Mouse (Mus musculus): ENCODE measurements at regions not wholly inside any gene's neighbourhood (a gene's known extent, or its start where the extent isn't known, plus 50 kb on each side); places are given as distances from the start of the nearest gene placed in this dataset.

DNA sequence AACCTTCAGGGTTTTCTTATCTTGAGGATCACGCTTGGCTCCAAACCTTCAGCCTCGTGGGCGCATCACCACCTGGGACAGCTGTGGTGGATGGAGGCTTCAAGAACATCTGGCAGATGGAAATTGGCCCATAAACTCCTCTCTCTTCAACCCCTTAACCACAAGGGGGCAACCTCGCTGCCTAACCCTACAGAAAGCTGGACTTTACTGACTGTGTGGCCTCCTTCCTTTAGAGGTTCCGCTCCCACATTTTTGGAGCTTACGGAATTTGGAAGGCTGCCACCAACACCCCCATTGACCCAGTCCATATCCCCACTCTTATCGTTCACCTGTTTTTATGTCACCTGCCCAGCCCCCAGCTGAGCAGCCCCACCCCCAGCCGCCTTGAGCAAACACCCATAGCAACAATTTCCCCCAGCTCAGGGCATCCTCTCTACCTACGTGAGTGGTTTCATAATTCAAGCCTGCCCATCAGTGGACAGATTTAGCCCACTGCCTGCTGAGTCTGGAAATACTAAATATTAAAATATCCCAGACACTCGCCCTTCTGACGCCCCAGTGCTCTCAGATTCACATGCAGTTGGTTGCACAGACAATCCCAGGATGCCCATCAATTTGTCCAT, 167.0 kb upstream of the Slc22a22 start:
- Histone ChIP-seq H3K9me3 (ENCODE audit: control insufficient read depth, low read length) (no peaks in the 10 kb centered on the region), H3K27me3 (ENCODE audit: control insufficient read depth, insufficient read depth, low read length) (no peaks in the 10 kb centered on the region; the same call in 1 of the 2 replicates), H3K4me3 (ENCODE audit: control insufficient read depth in 1 of 2, insufficient read depth in 1 of 2, low read depth in 1 of 2, low read length in 2 of 2) (no peak overlapping the region), H3K4me2 (ENCODE audit: low read length) (no peak overlapping the region), H3K27ac (replicated peaks in 1 of 2; ENCODE audit: control insufficient read depth in 1 of 2, insufficient read depth in 1 of 2, low read depth in 2 of 2, low read length in 2 of 2) (no peak overlapping the region), H3K4me1 (ENCODE audit: control insufficient read depth in 2 of 2, insufficient read depth in 2 of 2, low read length in 2 of 2) (no peaks in the 10 kb centered on the region), H3K9ac (ENCODE audit: low read length) (no peak overlapping the region), H3K36me3 (ENCODE audit: control insufficient read depth, insufficient read depth, low read length) (no peaks in the 10 kb centered on the region)
- 52% methylated on average over 11 of the region's 11 CpGs for WGBS
- ATAC-seq (ENCODE audit: insufficient number of reproducible peaks, insufficient read depth, low FRiP score, low read depth): no peak

DNA sequence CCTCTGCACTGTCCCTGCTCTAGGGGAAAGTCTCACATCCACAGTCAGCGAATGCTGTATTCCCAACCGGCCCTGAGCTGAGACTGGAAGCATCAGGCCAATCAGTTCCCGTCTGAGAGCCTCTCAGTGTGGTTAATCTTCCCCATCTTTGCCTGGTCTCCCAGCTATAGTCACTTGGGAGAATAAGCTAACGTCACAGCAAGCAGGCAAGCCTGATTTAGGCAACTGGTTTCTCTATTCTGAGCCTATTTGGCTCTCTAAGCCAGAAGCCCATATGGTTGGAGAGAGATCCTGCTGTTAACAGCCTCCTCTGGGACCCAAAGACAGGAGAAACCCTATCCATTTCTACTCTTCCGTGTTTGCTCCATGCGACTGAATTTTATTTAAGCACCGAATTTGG, 161.7 kb upstream of the Slc22a22 start:
- Histone ChIP-seq H3K9ac (ENCODE audit: low read length) (no peak overlapping the region), H3K9me3 (ENCODE audit: control insufficient read depth, low read length) (no peaks in the 10 kb centered on the region), H3K4me1 (ENCODE audit: control insufficient read depth in 2 of 2, insufficient read depth in 2 of 2, low read length in 2 of 2) (no peaks in the 10 kb centered on the region), H3K27me3 (ENCODE audit: control insufficient read depth, insufficient read depth, low read length) (no peaks in the 10 kb centered on the region; the same call in 1 of the 2 replicates), H3K27ac (replicated peaks in 1 of 2; ENCODE audit: control insufficient read depth in 1 of 2, insufficient read depth in 1 of 2, low read depth in 2 of 2, low read length in 2 of 2) (no peak overlapping the region), H3K36me3 (ENCODE audit: control insufficient read depth, insufficient read depth, low read length) (no peaks in the 10 kb centered on the region), H3K4me2 (ENCODE audit: low read length) (no peak overlapping the region), H3K4me3 (ENCODE audit: control insufficient read depth in 1 of 2, insufficient read depth in 1 of 2, low read depth in 1 of 2, low read length in 2 of 2) (no peak overlapping the region)
- no peak for ATAC-seq (ENCODE audit: insufficient number of reproducible peaks, insufficient read depth, low FRiP score, low read depth)
- WGBS: 65% methylated on average over 7 of the region's 7 CpGs

DNA sequence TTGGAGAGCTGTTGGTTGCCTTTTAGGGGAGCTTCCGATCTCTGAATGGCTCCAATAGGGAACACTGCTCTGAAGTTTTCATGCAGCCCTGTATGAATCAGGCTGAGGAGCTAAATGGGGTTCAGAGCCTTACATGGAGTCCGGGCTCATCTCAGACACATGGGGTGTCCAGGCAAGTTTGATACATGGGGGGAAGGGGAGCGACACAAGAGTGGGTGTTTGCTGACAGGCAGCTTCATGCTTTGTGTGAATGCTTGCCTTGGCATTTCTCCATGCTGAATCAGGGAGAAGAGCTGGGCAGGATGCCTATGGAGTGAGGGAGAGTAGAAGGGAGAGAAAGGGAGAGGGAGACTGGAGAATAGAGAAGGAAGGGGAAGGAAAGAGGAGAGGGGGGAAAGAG, 155.6 kb upstream of the Slc22a22 start:
- no peak overlapping the region for H3K9ac ChIP-seq (ENCODE audit: low read length)
- no peaks in the 10 kb centered on the region for H3K9me3 ChIP-seq (ENCODE audit: control insufficient read depth, low read length)
- H3K4me2 ChIP-seq (ENCODE audit: low read length): no peak overlapping the region
- H3K4me1 ChIP-seq (ENCODE audit: control insufficient read depth in 2 of 2, insufficient read depth in 2 of 2, low read length in 2 of 2): no peaks in the 10 kb centered on the region
- no peak for ATAC-seq (ENCODE audit: insufficient number of reproducible peaks, insufficient read depth, low FRiP score, low read depth)
- WGBS: 73% methylated on average over 3 of the region's 3 CpGs
- no peak overlapping the region for H3K27ac ChIP-seq (replicated peaks in 1 of 2; ENCODE audit: control insufficient read depth in 1 of 2, insufficient read depth in 1 of 2, low read depth in 2 of 2, low read length in 2 of 2)
- H3K36me3 ChIP-seq (ENCODE audit: control insufficient read depth, insufficient read depth, low read length): no peaks in the 10 kb centered on the region
- H3K4me3 ChIP-seq (ENCODE audit: control insufficient read depth in 1 of 2, insufficient read depth in 1 of 2, low read depth in 1 of 2, low read length in 2 of 2): no peak overlapping the region
- H3K27me3 ChIP-seq (ENCODE audit: control insufficient read depth, insufficient read depth, low read length): no peaks in the 10 kb centered on the region

DNA sequence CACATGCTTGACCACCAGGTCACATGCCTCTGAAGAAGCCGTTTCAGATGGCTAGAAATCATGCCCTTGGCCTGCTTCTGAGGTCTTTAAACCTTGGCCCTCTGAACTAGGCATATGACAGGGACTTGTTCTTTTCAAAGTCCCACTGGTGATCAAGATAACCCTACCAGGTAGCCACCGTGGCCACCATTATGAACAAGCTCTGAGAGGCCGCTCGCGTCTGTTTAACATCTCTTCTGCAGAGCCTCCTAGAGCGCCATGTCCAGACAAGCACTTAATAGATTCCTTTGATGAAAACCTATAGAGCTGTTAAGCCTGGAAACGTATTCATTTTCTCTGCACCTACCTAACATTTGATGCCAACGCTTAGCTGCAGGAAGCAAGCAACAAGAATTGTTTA, 155.1 kb upstream of the Slc22a22 start:
- no peaks in the 10 kb centered on the region for H3K9me3 ChIP-seq (ENCODE audit: control insufficient read depth, low read length)
- H3K27me3 ChIP-seq (ENCODE audit: control insufficient read depth, insufficient read depth, low read length): no peaks in the 10 kb centered on the region
- H3K9ac ChIP-seq (ENCODE audit: low read length): no peak overlapping the region
- ATAC-seq (ENCODE audit: insufficient number of reproducible peaks, insufficient read depth, low FRiP score, low read depth): no peak
- no peak overlapping the region for H3K4me3 ChIP-seq (ENCODE audit: control insufficient read depth in 1 of 2, insufficient read depth in 1 of 2, low read depth in 1 of 2, low read length in 2 of 2)
- H3K4me2 ChIP-seq (ENCODE audit: low read length): no peak overlapping the region
- H3K4me1 ChIP-seq (ENCODE audit: control insufficient read depth in 2 of 2, insufficient read depth in 2 of 2, low read length in 2 of 2): no peaks in the 10 kb centered on the region
- H3K27ac ChIP-seq (replicated peaks in 1 of 2; ENCODE audit: control insufficient read depth in 1 of 2, insufficient read depth in 1 of 2, low read depth in 2 of 2, low read length in 2 of 2): no peak overlapping the region
- H3K36me3 ChIP-seq (ENCODE audit: control insufficient read depth, insufficient read depth, low read length): no peaks in the 10 kb centered on the region
- 79% methylated on average over 8 of the region's 8 CpGs for WGBS

DNA sequence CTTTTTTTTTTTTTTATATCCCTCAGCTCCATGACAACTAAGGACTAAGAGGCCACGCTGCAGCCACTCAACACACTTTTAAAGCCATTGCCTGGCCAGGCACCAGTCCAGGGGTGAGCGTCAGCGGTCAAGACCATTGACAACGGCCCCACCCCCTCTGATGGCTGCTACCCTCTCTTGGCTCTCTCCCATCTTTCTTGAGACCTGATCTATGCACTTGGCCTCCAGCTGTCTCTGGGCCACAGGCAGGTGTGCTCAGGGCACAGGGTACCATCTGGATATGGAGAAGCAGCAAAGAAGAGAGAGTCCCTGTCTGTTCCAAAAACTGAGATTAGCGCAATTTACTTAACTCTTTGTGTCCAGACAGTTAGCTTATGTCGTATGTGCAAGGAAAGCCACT, 141.0 kb upstream of the Slc22a22 start:
- 81% methylated on average over 6 of the region's 6 CpGs for WGBS
- Histone ChIP-seq H3K9ac (ENCODE audit: low read length) (no peak overlapping the region), H3K4me2 (ENCODE audit: low read length) (no peak overlapping the region), H3K9me3 (ENCODE audit: control insufficient read depth, low read length) (no peaks in the 10 kb centered on the region), H3K27ac (replicated peaks in 1 of 2; ENCODE audit: control insufficient read depth in 1 of 2, insufficient read depth in 1 of 2, low read depth in 2 of 2, low read length in 2 of 2) (no peak overlapping the region), H3K4me1 (ENCODE audit: control insufficient read depth in 2 of 2, insufficient read depth in 2 of 2, low read length in 2 of 2) (no peaks in the 10 kb centered on the region), H3K36me3 (ENCODE audit: control insufficient read depth, insufficient read depth, low read length) (no peaks in the 10 kb centered on the region), H3K27me3 (ENCODE audit: control insufficient read depth, insufficient read depth, low read length) (no peaks in the 10 kb centered on the region), H3K4me3 (ENCODE audit: control insufficient read depth in 1 of 2, insufficient read depth in 1 of 2, low read depth in 1 of 2, low read length in 2 of 2) (no peak overlapping the region)
- no peak for ATAC-seq (ENCODE audit: insufficient number of reproducible peaks, insufficient read depth, low FRiP score, low read depth)

DNA sequence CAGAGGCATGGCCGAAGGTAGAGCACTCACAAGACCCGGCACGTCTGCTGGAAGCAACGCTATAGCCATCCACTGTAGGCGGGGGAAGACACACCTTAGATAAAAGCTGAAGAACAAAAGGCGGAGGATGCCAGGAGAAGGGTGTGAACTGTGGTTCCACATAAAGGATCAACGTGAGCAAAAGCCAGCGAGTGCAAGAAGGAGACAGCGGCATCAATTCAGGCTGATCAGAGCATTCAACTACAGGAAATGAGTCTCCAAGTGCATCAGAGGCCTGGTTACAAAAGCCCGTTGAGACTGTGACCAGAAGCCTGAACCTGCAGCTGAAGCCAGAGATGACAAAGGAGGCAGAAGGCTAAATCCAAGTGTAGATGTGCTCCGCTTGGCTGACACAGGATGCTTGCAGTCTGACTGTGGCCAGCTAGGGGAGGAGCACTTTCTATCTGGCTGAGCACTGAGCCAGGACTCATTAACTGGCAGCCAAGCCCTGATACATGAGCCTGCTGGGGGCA, 139.5 kb upstream of the Slc22a22 start:
- ATAC-seq (ENCODE audit: insufficient number of reproducible peaks, insufficient read depth, low FRiP score, low read depth): no peak
- Histone ChIP-seq H3K4me3 (ENCODE audit: control insufficient read depth in 1 of 2, insufficient read depth in 1 of 2, low read depth in 1 of 2, low read length in 2 of 2) (no peak overlapping the region), H3K27me3 (ENCODE audit: control insufficient read depth, insufficient read depth, low read length) (no peaks in the 10 kb centered on the region), H3K4me1 (ENCODE audit: control insufficient read depth in 2 of 2, insufficient read depth in 2 of 2, low read length in 2 of 2) (no peaks in the 10 kb centered on the region), H3K4me2 (ENCODE audit: low read length) (no peak overlapping the region), H3K9ac (ENCODE audit: low read length) (no peak overlapping the region), H3K27ac (replicated peaks in 1 of 2; ENCODE audit: control insufficient read depth in 1 of 2, insufficient read depth in 1 of 2, low read depth in 2 of 2, low read length in 2 of 2) (no peak overlapping the region), H3K9me3 (ENCODE audit: control insufficient read depth, low read length) (no peaks in the 10 kb centered on the region), H3K36me3 (ENCODE audit: control insufficient read depth, insufficient read depth, low read length) (no peaks in the 10 kb centered on the region)
- 62% methylated on average over 11 of the region's 11 CpGs for WGBS

DNA sequence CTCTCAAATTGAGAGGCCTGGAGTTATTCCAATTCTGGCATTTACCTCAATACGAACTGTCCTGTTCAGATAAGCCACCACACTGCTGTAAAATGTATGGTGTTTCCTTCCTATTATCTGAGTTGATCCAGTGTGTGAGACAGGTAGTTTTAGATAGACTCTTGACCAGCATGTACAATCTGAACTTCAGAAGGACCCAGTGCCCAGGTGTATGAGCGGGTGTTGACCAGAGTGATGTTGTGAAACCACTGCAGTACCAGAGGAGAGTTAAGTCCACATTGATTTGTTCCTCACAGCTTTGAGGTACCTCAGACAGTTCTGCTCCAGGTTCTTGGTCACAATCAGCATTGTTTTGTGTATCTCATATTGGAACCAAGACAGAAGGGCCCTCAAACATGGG, 132.6 kb upstream of the Slc22a22 start:
- H3K27ac ChIP-seq (replicated peaks in 1 of 2; ENCODE audit: control insufficient read depth in 1 of 2, insufficient read depth in 1 of 2, low read depth in 2 of 2, low read length in 2 of 2): no peak overlapping the region
- WGBS: 85% methylated on average over 2 of the region's 2 CpGs
- no peaks in the 10 kb centered on the region for H3K36me3 ChIP-seq (ENCODE audit: control insufficient read depth, insufficient read depth, low read length)
- H3K4me1 ChIP-seq (ENCODE audit: control insufficient read depth in 2 of 2, insufficient read depth in 2 of 2, low read length in 2 of 2): no peaks in the 10 kb centered on the region
- ATAC-seq (ENCODE audit: insufficient number of reproducible peaks, insufficient read depth, low FRiP score, low read depth): no peak
- H3K9ac ChIP-seq (ENCODE audit: low read length): no peak overlapping the region
- no peaks in the 10 kb centered on the region for H3K27me3 ChIP-seq (ENCODE audit: control insufficient read depth, insufficient read depth, low read length)
- H3K9me3 ChIP-seq (ENCODE audit: control insufficient read depth, low read length): no peaks in the 10 kb centered on the region
- H3K4me2 ChIP-seq (ENCODE audit: low read length): no peak overlapping the region
- H3K4me3 ChIP-seq (ENCODE audit: control insufficient read depth in 1 of 2, insufficient read depth in 1 of 2, low read depth in 1 of 2, low read length in 2 of 2): no peak overlapping the region

DNA sequence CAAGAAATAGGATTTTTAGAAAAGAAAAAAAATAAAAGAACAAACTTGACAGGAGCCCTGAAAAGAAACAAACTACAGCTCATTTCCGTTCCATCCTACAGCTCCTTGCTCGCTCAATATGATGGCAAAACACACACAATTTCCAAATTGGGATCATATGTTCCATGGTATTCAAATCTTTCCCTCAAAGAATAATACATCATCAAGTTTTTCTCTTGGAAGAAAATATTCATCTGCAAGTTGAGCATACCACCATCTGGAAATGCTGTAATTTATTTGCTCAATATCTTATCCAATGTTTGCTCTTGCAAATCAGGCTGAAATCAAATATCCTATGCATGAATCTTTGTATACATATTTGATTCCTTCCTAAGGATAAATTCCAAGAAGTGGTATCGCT, 131.1 kb upstream of the Slc22a22 start:
- H3K27ac ChIP-seq (replicated peaks in 1 of 2; ENCODE audit: control insufficient read depth in 1 of 2, insufficient read depth in 1 of 2, low read depth in 2 of 2, low read length in 2 of 2): no peak overlapping the region
- H3K9ac ChIP-seq (ENCODE audit: low read length): no peak overlapping the region
- no peak overlapping the region for H3K4me2 ChIP-seq (ENCODE audit: low read length)
- H3K4me3 ChIP-seq (ENCODE audit: control insufficient read depth in 1 of 2, insufficient read depth in 1 of 2, low read depth in 1 of 2, low read length in 2 of 2): no peak overlapping the region
- WGBS: 79% methylated on average over 3 of the region's 3 CpGs
- no peaks in the 10 kb centered on the region for H3K4me1 ChIP-seq (ENCODE audit: control insufficient read depth in 2 of 2, insufficient read depth in 2 of 2, low read length in 2 of 2)
- H3K27me3 ChIP-seq (ENCODE audit: control insufficient read depth, insufficient read depth, low read length): no peaks in the 10 kb centered on the region
- no peak for ATAC-seq (ENCODE audit: insufficient number of reproducible peaks, insufficient read depth, low FRiP score, low read depth)
- H3K9me3 ChIP-seq (ENCODE audit: control insufficient read depth, low read length): no peaks in the 10 kb centered on the region
- no peaks in the 10 kb centered on the region for H3K36me3 ChIP-seq (ENCODE audit: control insufficient read depth, insufficient read depth, low read length)
